Mouse (Mus musculus) CH12.LX (cell line): Measurements from ENCODE around the gene Hnrnpa3.

Experiments
- CHD2 ChIP-seq: IDR thresholded peaks from 2 replicates; pipeline ENCODE4 v1.6.1; 2011; ENCODE audit warnings: low read length, improper control_type of control experiment
- GABPA ChIP-seq: IDR thresholded peaks from 2 replicates; pipeline ENCODE4 v1.6.1; 2012; ENCODE audit warnings: low read depth, low read length, improper control_type of control experiment, inconsistent platforms; ENCODE audit not compliant: insufficient replicate concordance
- MAZ ChIP-seq: IDR thresholded peaks from 2 replicates; pipeline ENCODE4 v1.6.1; 2012; ENCODE audit warnings: low read depth, mild to moderate bottlenecking, inconsistent platforms, low read length, improper control_type of control experiment, moderate library complexity
- MYC ChIP-seq: IDR thresholded peaks from 2 replicates; pipeline ENCODE4 v1.6.1; 2011; ENCODE audit warnings: low read depth, mild to moderate bottlenecking, improper control_type of control experiment, low read length
- POLR2A ChIP-seq: IDR thresholded peaks from 2 replicates; pipeline ENCODE4 v1.6.1; 2011; ENCODE audit warnings: low read depth, mild to moderate bottlenecking, improper control_type of control experiment, low read length
- RCOR1 ChIP-seq: conservative IDR thresholded peaks from 2 replicates; pipeline ENCODE4 v1.6.1; 2012; ENCODE audit warnings: low read depth, mild to moderate bottlenecking, inconsistent platforms, low read length, improper control_type of control experiment
- SMC3 ChIP-seq: IDR thresholded peaks from 2 replicates; pipeline ENCODE4 v1.6.1; 2011; ENCODE audit warnings: low read depth, low read length, improper control_type of control experiment
- TCF12 ChIP-seq: IDR thresholded peaks from 2 replicates; pipeline ENCODE4 v1.6.1; 2014; ENCODE audit warnings: low read depth, mild to moderate bottlenecking, inconsistent platforms, low read length, improper control_type of control experiment
- USF1 ChIP-seq: IDR thresholded peaks from 2 replicates; pipeline ENCODE4 v1.6.1; 2014; ENCODE audit warnings: low read depth, mild to moderate bottlenecking, inconsistent platforms, low read length, improper control_type of control experiment

- no peak for TF ChIP-seq USF1
- TF ChIP-seq SMC3 = no peak
- TF ChIP-seq POLR2A = no peak
- TF ChIP-seq RCOR1 = no peak
- no peak for TF ChIP-seq MAZ
- TF ChIP-seq GABPA = no peak
- no peak for TF ChIP-seq TCF12
- no peak for TF ChIP-seq CHD2
- no peak for TF ChIP-seq MYC
These were observed 20.9 kb downstream of the Hnrnpa3 start for GRCm38 (mm10) chr2:75679947-75680346.
